Mouse (Mus musculus) embryonic stem cell, embryonic (primary cell): Measurements from ENCODE around the gene Pklr.

Experiments used
- CTCF ChIA-PET, 4 experiments: fragments of 300-600 bp in 2 of 4; fragments of 350-600 bp in 2 of 4; sonication (Branson Sonifier 250); formaldehyde crosslinking; loops; one replicate each; lab custom pipeline; 2022; ENCODE audit warnings: inconsistent platforms in 2 of 4; lab: Charles Lee
- POLR2A ChIA-PET, 4 experiments: fragments of 300-600 bp in 2 of 4; fragments of 350-600 bp in 2 of 4; sonication (Branson Sonifier 250); formaldehyde crosslinking; loops; one replicate each; lab custom pipeline; 2022; ENCODE audit warnings: antibody characterized with exemption in 4 of 4, inconsistent platforms in 1 of 4; lab: Charles Lee

The Pklr gene

GRCm38 (mm10) chr3:89144821-89145220, 8.9 kb downstream of the Pklr start:
- ChIA-PET CTCF (interaction anchor here in 2 of 4 experiments (1.3 to 2.3 kb wide), 3 partner anchors 13 to 99 kb away, joined by 4 to 10 read pairs (median 4); partner anchors contain the start of gene Hcn3 (in 1 of the 2)), POLR2A (interaction anchor here in 3 of 4 experiments (0.6 to 2.3 kb wide), 6 partner anchors 8 to 102 kb away, joined by 3 to 6 read pairs (median 4); partner anchors contain the start of gene Pklr (in 1 of the 3))

GRCm38 (mm10) chr3:89145566-89145965, 9.6 kb downstream of the Pklr start:
- POLR2A ChIA-PET: interaction anchor here in 3 of 4 experiments (0.6 to 3.3 kb wide), 5 partner anchors 8 to 101 kb away, joined by 3 to 19 read pairs (median 4); partner anchors contain the start of genes Pklr (in 2 of the 3) and Clk2 (in 1 of the 3)
- CTCF ChIA-PET: interaction anchor here in 2 of 4 experiments (1.8 to 2.3 kb wide), 3 partner anchors 9 to 14 kb away, joined by 5 to 10 read pairs (median 8); partner anchors contain the start of genes Hcn3 (in 2 of the 2) and Pklr (in 1 of the 2)

GRCm38 (mm10) chr3:89147101-89147978, 11.4 kb downstream of the Pklr start:
- CTCF ChIA-PET: interaction anchor here (0.5 to 2.1 kb wide), 9 partner anchors 10 to 130 kb away, joined by 3 to 8 read pairs (median 4); partner anchors contain the start of genes Hcn3 (in 2 of the 4) and Pklr (in 2 of the 4)
- POLR2A ChIA-PET: interaction anchor here in 2 of 4 experiments (0.6 to 3.3 kb wide), 12 partner anchors 10 to 896 kb away, joined by 3 to 19 read pairs (median 4); partner anchors contain the start of genes Hcn3 (in 1 of the 2), Pklr (in 1 of the 2), Rusc1 (in 1 of the 2) and Scamp3 (in 1 of the 2)

GRCm38 (mm10) chr3:89147979-89148311, 12.0 kb downstream of the Pklr start:
- CTCF ChIA-PET: interaction anchor here in 3 of 4 experiments (0.5 to 1.6 kb wide), 6 partner anchors 12 to 130 kb away, joined by 3 to 8 read pairs (median 4); partner anchors contain the start of genes Hcn3 (in 1 of the 3) and Pklr (in 1 of the 3)
- POLR2A ChIA-PET: interaction anchor here in 3 of 4 experiments (0.5 to 3.3 kb wide), 9 partner anchors 11 to 387 kb away, joined by 3 to 19 read pairs (median 4); partner anchors contain the start of genes Hcn3 (in 1 of the 3), Pklr (in 1 of the 3) and Rusc1 (in 1 of the 3)

GRCm38 (mm10) chr3:89148567-89148966, 12.6 kb downstream of the Pklr start:
- ChIA-PET CTCF (interaction anchor here in 3 of 4 experiments (1.3 to 2.2 kb wide), 4 partner anchors 11 to 33 kb away, joined by 4 to 8 read pairs (median 6); partner anchors contain the start of genes Hcn3 (in 1 of the 3) and Pklr (in 1 of the 3)), POLR2A (interaction anchor here in 3 of 4 experiments (0.5 to 3.3 kb wide), 9 partner anchors 10 to 198 kb away, joined by 3 to 19 read pairs (median 5); partner anchors contain the start of genes Clk2 (in 2 of the 3), Ash1l (in 1 of the 3) and Pklr (in 1 of the 3))

- ChIA-PET POLR2A (interaction anchor here in 1 of 4 experiments (0.7 to 1.0 kb wide), 2 partner anchors 25 to 37 kb away, joined by 3 to 4 read pairs; partner anchors contain the start of gene Scamp3), CTCF (interaction anchor here in 2 of 4 experiments (0.6 to 2.2 kb wide), 3 partner anchors 16 to 687 kb away, joined by 7 to 8 read pairs (median 8); no protein-coding TSS in a partner anchor)
Measured at GRCm38 (mm10) chr3:89152084-89152835, 16.3 kb downstream of the Pklr start.

GRCm38 (mm10) chr3:89156951-89157350, 21.0 kb downstream of the Pklr start:
- CTCF ChIA-PET: interaction anchor here in 1 of 4 experiments (0.6 to 4.1 kb wide), 2 partner anchors 21 to 41 kb away, joined by 4 to 18 read pairs; partner anchors contain the start of gene Pklr
- POLR2A ChIA-PET: interaction anchor here in 2 of 4 experiments (0.6 to 1.3 kb wide), 5 partner anchors 13 to 61 kb away, joined by 3 to 4 read pairs (median 3); partner anchors contain the start of gene Gba (in 1 of the 2)

GRCm38 (mm10) chr3:89158651-89159050, 22.7 kb downstream of the Pklr start:
- POLR2A ChIA-PET: interaction anchor here in 2 of 4 experiments (0.6 to 2.6 kb wide), 11 partner anchors 8 to 207 kb away, joined by 3 to 7 read pairs (median 4); partner anchors contain the start of genes Rusc1 (in 2 of the 2) and Fam189b (in 1 of the 2)
- CTCF ChIA-PET: interaction anchor here in 3 of 4 experiments (1.1 to 4.1 kb wide), 9 partner anchors 12 to 90 kb away, joined by 3 to 18 read pairs (median 7); partner anchors contain the start of gene Pklr (in 2 of the 3)

- CTCF ChIA-PET: interaction anchor here (0.5 to 4.1 kb wide), 19 partner anchors 10 to 1292 kb away, joined by 3 to 18 read pairs (median 5); partner anchors contain the start of genes Fam189b (in 2 of the 4), Pklr (in 2 of the 4), Fdps (in 1 of the 4) and Gm43738 (in 1 of the 4)
- POLR2A ChIA-PET: interaction anchor here in 3 of 4 experiments (0.6 to 2.6 kb wide), 22 partner anchors 9 to 209 kb away, joined by 3 to 17 read pairs (median 5); partner anchors contain the start of genes Scamp3 (in 3 of the 3), Rusc1 (in 2 of the 3), Dcst1 (in 1 of the 3) and Fam189b (in 1 of the 3)
Measured at GRCm38 (mm10) chr3:89159211-89159610, 23.3 kb downstream of the Pklr start.

- CTCF ChIA-PET: interaction anchor here (0.5 to 4.1 kb wide), 43 partner anchors 10 to 1293 kb away, joined by 3 to 18 read pairs (median 4); partner anchors contain the start of genes Fam189b (in 2 of the 4), Pklr (in 2 of the 4), Scamp3 (in 2 of the 4) and Fdps (in 1 of the 4)
- POLR2A ChIA-PET: interaction anchor here in 3 of 4 experiments (0.6 to 2.6 kb wide), 38 partner anchors 10 to 885 kb away, joined by 3 to 17 read pairs (median 4); partner anchors contain the start of genes Fam189b (in 3 of the 3), Scamp3 (in 3 of the 3), Fdps (in 2 of the 3) and Dcst1 (in 1 of the 3)
Measured at GRCm38 (mm10) chr3:89159616-89160344, 23.8 kb downstream of the Pklr start, which contains the start of gene Hcn3. TSS of gene Hcn3 (minus strand) at chr3:89160196.

- ChIA-PET CTCF (interaction anchor here in 3 of 4 experiments (0.6 to 4.1 kb wide), 6 partner anchors 11 to 596 kb away, joined by 3 to 18 read pairs (median 8); partner anchors contain the start of genes Pklr (in 1 of the 3) and Scamp3 (in 1 of the 3)), POLR2A (interaction anchor here in 2 of 4 experiments (0.5 to 2.4 kb wide), 10 partner anchors 13 to 211 kb away, joined by 3 to 10 read pairs (median 4); partner anchors contain the start of genes Fdps (in 2 of the 2) and Scamp3 (in 1 of the 2))
Measured at GRCm38 (mm10) chr3:89161207-89161606, 25.3 kb downstream of the Pklr start.

- ChIA-PET CTCF (interaction anchor here in 3 of 4 experiments (0.6 to 0.7 kb wide), 4 partner anchors 14 to 1525 kb away, joined by 3 to 10 read pairs (median 6); no protein-coding TSS in a partner anchor), POLR2A (interaction anchor here in 3 of 4 experiments (0.6 to 7.1 kb wide), 10 partner anchors 8 to 534 kb away, joined by 3 to 61 read pairs (median 4); partner anchors contain the start of gene Scamp3 (in 1 of the 3))
Measured at GRCm38 (mm10) chr3:89161786-89162185, 25.8 kb downstream of the Pklr start.

- CTCF ChIA-PET: interaction anchor here in 2 of 4 experiments (0.6 to 0.9 kb wide), 2 partner anchors 27 to 52 kb away, joined by 4 to 5 read pairs; partner anchors contain the start of genes Pklr (in 1 of the 2) and Thbs3 (in 1 of the 2)
- POLR2A ChIA-PET: interaction anchor here in 3 of 4 experiments (0.6 to 7.1 kb wide), 13 partner anchors 12 to 61 kb away, joined by 3 to 61 read pairs (median 4); partner anchors contain the start of genes Scamp3 (in 3 of the 3), Fam189b (in 2 of the 3), Fdps (in 2 of the 3) and Gba (in 1 of the 3)
Measured at GRCm38 (mm10) chr3:89163123-89163522, 27.2 kb downstream of the Pklr start.

GRCm38 (mm10) chr3:89163643-89164245, 27.8 kb downstream of the Pklr start:
- CTCF ChIA-PET: interaction anchor here in 2 of 4 experiments (0.6 to 1.8 kb wide), 9 partner anchors 19 to 1004 kb away, joined by 3 to 7 read pairs (median 5); partner anchors contain the start of genes Pklr (in 2 of the 2) and Fam189b (in 1 of the 2)
- POLR2A ChIA-PET: interaction anchor here (0.6 to 7.1 kb wide), 34 partner anchors 10 to 932 kb away, joined by 3 to 61 read pairs (median 4); partner anchors contain the start of genes Scamp3 (in 4 of the 4), Fam189b (in 2 of the 4), Fdps (in 2 of the 4) and Cks1b (in 1 of the 4)
